Mouse (Mus musculus) lung, postnatal 14 days (tissue): ENCODE data around the gene Acp4.
"Not testable (repeated sequence)": the region's sequence is repeated elsewhere in the genome, so short reads cannot be mapped to it uniquely, and the experiment has no call there.

ENCODE experiments used
- DNase-seq: peaks from one replicate; pipeline ENCODE4 v3.0.0; 2021

Gene Acp4

GRCm38 (mm10) chr7:44257278-44257677 lies at the start of gene Acp4:
Gene Acp4, minus strand, starts transcription at chr7:44257378.
- no peak for DNase-seq

GRCm38 (mm10) chr7:44306516-44307240 lies 49.5 kb upstream of the Acp4 start, which contains the start of gene Clec11a:
Gene Clec11a, minus strand, starts transcription at chr7:44306902.
- no peak for DNase-seq

GRCm38 (mm10) chr7:44305686-44306085 lies 48.5 kb upstream of the Acp4 start:
- DNase-seq, result no peak

- DNase-seq, result peak; percentile 96
Observed at GRCm38 (mm10) chr7:44304775-44305641, 47.8 kb upstream of the Acp4 start.

GRCm38 (mm10) chr7:44304463-44304774 lies 47.2 kb upstream of the Acp4 start:
- no peak for DNase-seq

- no peak for DNase-seq
Observed at GRCm38 (mm10) chr7:44303346-44304340, 46.5 kb upstream of the Acp4 start.

- DNase-seq, result not testable (repeated sequence)
Observed at GRCm38 (mm10) chr7:44297501-44297900, 40.3 kb upstream of the Acp4 start.

- no peak for DNase-seq
Observed at GRCm38 (mm10) chr7:44291418-44291817, 34.2 kb upstream of the Acp4 start.

- no peak for DNase-seq
Observed at GRCm38 (mm10) chr7:44290986-44291385, 33.8 kb upstream of the Acp4 start.

- DNase-seq, result no peak
Observed at GRCm38 (mm10) chr7:44287760-44288159, 30.6 kb upstream of the Acp4 start.

- no peak for DNase-seq
Observed at GRCm38 (mm10) chr7:44281586-44281985, 24.4 kb upstream of the Acp4 start.

- no peak for DNase-seq
Observed at GRCm38 (mm10) chr7:44280959-44281358, 23.8 kb upstream of the Acp4 start.

- DNase-seq, result peak; percentile 29
Observed at GRCm38 (mm10) chr7:44277250-44277622, 20.1 kb upstream of the Acp4 start.

GRCm38 (mm10) chr7:44276461-44277249 lies 19.5 kb upstream of the Acp4 start:
- DNase-seq, result no peak

- no peak for DNase-seq
Observed at GRCm38 (mm10) chr7:44275546-44275945, 18.4 kb upstream of the Acp4 start.

- no peak for DNase-seq
Observed at GRCm38 (mm10) chr7:44274096-44274495, 16.9 kb upstream of the Acp4 start.

- DNase-seq, result no peak
Observed at GRCm38 (mm10) chr7:44273446-44273845, 16.3 kb upstream of the Acp4 start.

GRCm38 (mm10) chr7:44272546-44272945 lies 15.4 kb upstream of the Acp4 start:
- no peak for DNase-seq

GRCm38 (mm10) chr7:44271309-44271708 lies 14.1 kb upstream of the Acp4 start:
- no peak for DNase-seq

GRCm38 (mm10) chr7:44269397-44269796 lies 12.2 kb upstream of the Acp4 start:
- DNase-seq, result no peak

GRCm38 (mm10) chr7:44268117-44268516 lies 10.9 kb upstream of the Acp4 start:
- DNase-seq, result no peak
